Mouse (Mus musculus) ES-E14 (cell line): ENCODE data around the gene Shc3.

ENCODE experiments used
- CHD2 ChIP-seq: IDR thresholded peaks from 2 replicates; pipeline ENCODE4 v1.6.1; 2014; ENCODE audit warnings: mild to moderate bottlenecking, low read depth, low read length, inconsistent platforms
- ZC3H11A ChIP-seq: IDR thresholded peaks from 2 replicates; pipeline ENCODE4 v1.6.1; 2012; ENCODE audit warnings: low read depth, mild to moderate bottlenecking, inconsistent platforms, low read length, borderline replicate concordance
- ZNF384 ChIP-seq: IDR thresholded peaks from 2 replicates; pipeline ENCODE4 v1.6.1; 2012; ENCODE audit warnings: low read depth, low read length, inconsistent platforms

GRCm38 (mm10) chr13:51508836-51509235 is 60.4 kb downstream of the Shc3 start:
- no peak for TF ChIP-seq ZNF384
- no peak for TF ChIP-seq CHD2
- TF ChIP-seq ZC3H11A: no peak
